Mouse (Mus musculus) erythroblast, embryonic 14.5 days (primary cell): ENCODE data around the gene Syp.

ENCODE experiments used
- GATA1 ChIP-seq: IDR thresholded peaks from 2 replicates; pipeline ENCODE4 v1.6.1; 2012; ENCODE audit warnings: low read length, inconsistent platforms, mixed read lengths
- TAL1 ChIP-seq: IDR thresholded peaks from 3 replicates; pipeline ENCODE4 v1.6.1; 2012; ENCODE audit warnings: low read length, inconsistent platforms, mixed read lengths

DNA sequence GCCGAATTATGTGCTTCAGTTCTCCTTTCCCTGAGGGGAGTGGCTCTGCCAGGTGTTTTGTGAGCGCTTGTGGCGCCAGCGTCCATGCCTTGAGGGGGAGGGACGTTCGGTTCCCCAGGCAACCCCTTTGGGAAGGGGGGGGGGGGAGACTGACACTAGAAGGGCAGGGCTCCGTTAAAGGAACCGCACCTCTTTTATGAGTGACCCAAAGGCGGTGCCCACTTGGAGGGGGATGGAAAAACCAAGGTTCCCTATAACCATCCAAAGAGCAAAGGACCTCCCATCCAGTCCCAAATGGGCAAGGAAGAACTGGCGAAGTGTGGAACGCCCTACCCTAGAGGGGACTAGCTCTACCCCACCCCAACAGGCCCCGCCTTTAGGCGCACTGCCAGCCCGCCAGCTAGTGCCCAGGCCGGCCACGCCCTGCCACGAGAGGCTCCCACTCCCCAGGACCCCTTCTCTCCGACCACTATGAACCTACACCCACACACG lies 32.2 kb downstream of the Syp start:
- TF ChIP-seq GATA1 (no peak), TAL1 (no peak)
